Mouse (Mus musculus) mesoderm, embryonic 11.5 days (tissue): ENCODE measurements around the gene Fscn2.
A peak's percentile ranks its signal among the peaks of the same experiment; 100 is the strongest.
"Not testable (repeated sequence)": the region's sequence is repeated elsewhere in the genome, so short reads cannot be mapped to it uniquely, and the experiment has no call there.

Experiments
- DNase-seq: peaks from one replicate; pipeline ENCODE4 v3.0.0-alpha.2; 2012; ENCODE audit warnings: low read depth, low spot score

Fscn2 gene

GRCm38 (mm10) chr11:120346383-120347034 is 14.8 kb upstream of the Fscn2 start:
- DNase-seq, result not testable (repeated sequence)

- no peak for DNase-seq
Measured at GRCm38 (mm10) chr11:120347301-120347700, 14.0 kb upstream of the Fscn2 start.

- DNase-seq, result peak; percentile 90
Measured at GRCm38 (mm10) chr11:120347791-120348683, 13.3 kb upstream of the Fscn2 start, which contains the start of gene Actg1. Gene Actg1, minus strand, starts transcription at chr11:120348542.

- DNase-seq, result peak; percentile 83
Measured at GRCm38 (mm10) chr11:120348684-120349370, 12.5 kb upstream of the Fscn2 start.

- no peak for DNase-seq
Measured at GRCm38 (mm10) chr11:120349371-120349985, 11.9 kb upstream of the Fscn2 start.

- DNase-seq, result peak; percentile 95
Measured at GRCm38 (mm10) chr11:120349986-120350702, 11.2 kb upstream of the Fscn2 start.

- DNase-seq, result no peak
Measured at GRCm38 (mm10) chr11:120350711-120351110, 10.6 kb upstream of the Fscn2 start.

- DNase-seq, result no peak
Measured at GRCm38 (mm10) chr11:120351250-120352092, 9.9 kb upstream of the Fscn2 start.

- DNase-seq, result not testable (repeated sequence)
Measured at GRCm38 (mm10) chr11:120352093-120352350, 9.3 kb upstream of the Fscn2 start.

GRCm38 (mm10) chr11:120352571-120353290 is 8.6 kb upstream of the Fscn2 start:
- peak; percentile 68 for DNase-seq

GRCm38 (mm10) chr11:120353500-120354303 is 7.6 kb upstream of the Fscn2 start:
- peak; percentile 39 for DNase-seq

- DNase-seq, result no peak
Measured at GRCm38 (mm10) chr11:120354304-120355276, 6.7 kb upstream of the Fscn2 start.

- no peak for DNase-seq
Measured at GRCm38 (mm10) chr11:120355277-120356039, 5.9 kb upstream of the Fscn2 start.

- no peak for DNase-seq
Measured at GRCm38 (mm10) chr11:120356319-120356840, 5.0 kb upstream of the Fscn2 start.

GRCm38 (mm10) chr11:120356900-120357299 is 4.4 kb upstream of the Fscn2 start:
- no peak for DNase-seq

- DNase-seq, result peak; percentile 77
Measured at GRCm38 (mm10) chr11:120357791-120358401, 3.4 kb upstream of the Fscn2 start.
